Mouse (Mus musculus): ENCODE data around the gene Herc2.

The Herc2 gene

DNA sequence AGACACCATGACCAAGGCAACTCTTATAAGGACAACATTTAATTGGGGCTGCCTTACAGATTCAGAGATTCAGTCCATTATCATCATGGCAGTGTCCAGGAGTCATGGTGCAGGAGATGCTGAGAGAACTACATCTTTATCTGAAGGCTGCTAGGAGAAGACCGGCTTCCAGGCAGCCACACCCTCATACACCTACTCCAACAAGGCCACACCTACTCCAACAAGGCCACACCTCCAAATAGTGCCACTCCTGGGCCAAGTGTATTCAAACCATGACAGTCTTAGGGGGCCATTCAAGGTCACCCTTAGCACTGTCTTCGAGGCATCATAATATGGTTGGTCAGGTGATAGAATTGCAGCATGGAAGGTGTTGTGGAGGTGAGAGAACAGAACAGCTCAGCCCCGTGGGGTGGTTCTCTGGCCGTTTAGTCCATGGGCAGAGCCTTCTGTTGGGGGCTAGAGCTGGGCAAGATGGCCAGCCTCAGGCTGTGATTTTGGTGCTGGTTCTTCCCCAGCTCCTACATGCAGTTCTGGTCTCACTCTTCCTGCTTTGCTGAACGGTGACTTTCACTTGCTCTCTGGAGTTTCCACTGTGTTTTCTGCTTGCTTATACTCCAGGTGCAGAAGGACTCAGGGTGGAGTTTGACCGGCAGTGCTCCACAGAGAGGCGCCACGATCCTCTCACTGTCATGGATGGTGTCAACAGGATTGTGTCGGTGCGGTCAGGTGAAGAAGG is 151.7 kb downstream of the Herc2 start:
- no peak for DNase-seq (ENCODE audit: low read depth)

DNA sequence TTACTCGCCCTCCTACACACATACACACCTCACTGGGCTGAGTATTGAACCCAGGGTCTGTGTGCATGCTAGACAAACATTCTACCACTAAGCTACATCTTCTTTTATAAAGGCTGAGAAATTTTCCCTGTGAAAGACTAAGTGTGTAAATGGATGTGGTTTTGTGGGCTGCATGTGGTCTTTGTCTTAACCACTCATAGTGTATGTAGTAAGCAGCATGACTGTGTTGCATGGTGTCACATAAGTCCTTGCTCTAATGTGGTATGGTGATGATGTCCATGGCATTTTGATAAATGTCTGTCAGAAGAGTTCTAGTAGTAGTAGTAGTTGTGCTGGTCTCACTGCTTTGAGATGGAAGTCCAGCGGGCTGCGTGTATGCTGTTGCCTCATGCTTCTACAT is 152.8 kb downstream of the Herc2 start:
- no peak for DNase-seq (ENCODE audit: low read depth)

DNA sequence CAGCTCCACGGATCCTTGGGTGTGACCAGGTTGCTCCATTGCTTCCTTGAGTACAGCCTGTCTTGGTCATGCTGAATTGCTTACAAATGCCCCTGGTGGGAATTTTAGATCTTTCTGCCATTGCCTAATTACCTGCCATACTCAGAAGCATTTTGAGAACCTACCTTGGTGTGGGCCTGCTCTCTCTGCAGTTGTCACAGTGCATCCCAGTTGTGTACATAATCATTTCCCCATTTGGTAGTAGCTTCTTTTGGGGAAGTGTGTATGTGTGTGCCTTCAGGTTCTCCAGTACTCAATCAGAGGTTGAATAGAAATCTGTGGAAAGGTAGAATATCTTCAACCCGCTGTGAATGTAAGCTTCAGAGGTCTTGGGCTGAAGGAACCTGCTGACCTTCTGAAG is 153.3 kb downstream of the Herc2 start:
- DNase-seq (ENCODE audit: low read depth), result no peak

DNA sequence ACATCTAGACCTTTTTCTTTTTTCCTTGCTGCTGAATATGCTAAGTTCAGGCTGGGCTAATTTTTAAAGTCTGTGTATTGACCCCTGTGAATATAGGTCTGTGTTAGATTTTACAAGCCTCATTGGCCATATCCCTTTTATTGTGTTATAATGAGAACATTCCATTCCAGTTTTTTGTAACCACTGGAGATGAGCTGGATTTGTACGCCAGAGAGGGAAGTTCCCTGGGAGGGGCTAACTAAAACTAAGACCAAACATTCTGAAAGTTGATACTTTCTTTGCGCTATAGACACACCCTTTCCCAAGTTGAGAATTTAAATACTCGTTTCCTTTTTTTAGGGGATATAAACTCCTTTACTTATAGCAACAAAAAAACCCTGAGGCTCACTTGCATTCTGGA is 154.9 kb downstream of the Herc2 start:
- no peak for DNase-seq (ENCODE audit: low read depth)

DNA sequence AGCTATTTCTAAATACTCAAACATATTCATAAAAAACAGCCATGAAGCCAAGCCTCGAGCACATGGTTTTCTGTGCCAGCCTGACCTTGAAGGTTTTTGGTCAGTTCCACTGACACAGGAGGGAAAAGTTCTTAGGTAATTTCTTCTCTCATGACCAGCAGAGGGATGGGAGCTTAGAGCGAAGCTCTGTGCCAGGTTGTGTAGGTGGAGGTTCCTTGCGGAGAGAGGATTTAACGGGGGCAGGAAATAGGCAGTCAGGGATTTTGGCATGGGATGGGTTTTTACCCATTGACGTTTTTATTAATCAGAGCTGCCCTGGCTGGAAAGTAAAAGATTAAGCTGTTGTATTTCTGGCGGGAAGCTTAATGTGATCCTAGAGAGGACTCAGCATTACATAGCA is 170.8 kb downstream of the Herc2 start:
- DNase-seq (ENCODE audit: low read depth), result no peak

DNA sequence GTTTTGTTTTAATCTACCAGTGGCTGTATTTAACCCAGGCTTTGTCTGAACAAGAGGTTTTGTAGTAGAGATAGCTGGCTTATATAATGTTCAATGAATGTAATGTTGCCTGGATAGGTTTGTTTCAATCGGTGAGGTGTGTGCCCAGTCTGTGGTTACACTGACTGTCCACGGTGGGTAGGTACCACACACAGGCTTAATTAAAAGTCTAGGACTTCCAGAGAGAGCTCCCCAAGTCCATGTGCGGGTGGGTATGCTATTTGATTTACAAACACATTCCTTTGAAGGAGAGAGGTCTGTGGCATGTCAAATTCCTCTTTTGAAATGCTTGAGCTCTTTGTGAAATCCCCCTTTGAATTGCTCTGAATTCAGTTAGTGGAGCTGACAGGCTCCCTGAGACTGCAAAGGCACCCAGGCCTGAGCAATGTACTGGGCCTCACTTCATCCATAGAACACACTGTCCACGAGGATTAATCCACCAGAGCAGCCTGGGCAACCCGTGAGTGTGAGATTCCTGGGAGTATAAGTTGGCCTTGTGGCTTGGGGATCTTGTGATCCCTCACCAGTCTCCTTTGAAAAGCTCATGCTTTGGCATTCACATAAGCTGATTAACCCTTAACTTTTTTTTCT is 185.9 kb downstream of the Herc2 start:
- no peak for DNase-seq (ENCODE audit: low read depth)

DNA sequence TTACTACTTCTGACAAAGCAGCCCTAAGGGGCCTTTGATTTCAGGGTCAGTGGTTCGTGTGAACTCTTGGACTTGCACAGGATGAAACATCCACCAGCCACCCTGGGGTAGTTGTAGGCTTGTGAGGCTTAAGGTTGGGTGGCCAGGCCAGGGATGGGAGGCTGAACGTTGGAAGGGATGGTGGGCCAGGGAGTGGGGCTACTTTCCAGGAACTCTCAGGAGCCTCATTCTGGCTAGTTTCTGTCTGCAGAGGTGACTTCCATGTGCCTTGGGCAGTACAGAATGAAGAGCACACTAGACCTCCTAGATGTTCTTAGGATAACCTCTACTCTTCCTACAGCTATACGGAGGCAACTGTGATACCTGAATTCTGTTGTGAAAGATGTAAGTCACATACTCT is 186.6 kb downstream of the Herc2 start:
- no peak for DNase-seq (ENCODE audit: low read depth)

DNA sequence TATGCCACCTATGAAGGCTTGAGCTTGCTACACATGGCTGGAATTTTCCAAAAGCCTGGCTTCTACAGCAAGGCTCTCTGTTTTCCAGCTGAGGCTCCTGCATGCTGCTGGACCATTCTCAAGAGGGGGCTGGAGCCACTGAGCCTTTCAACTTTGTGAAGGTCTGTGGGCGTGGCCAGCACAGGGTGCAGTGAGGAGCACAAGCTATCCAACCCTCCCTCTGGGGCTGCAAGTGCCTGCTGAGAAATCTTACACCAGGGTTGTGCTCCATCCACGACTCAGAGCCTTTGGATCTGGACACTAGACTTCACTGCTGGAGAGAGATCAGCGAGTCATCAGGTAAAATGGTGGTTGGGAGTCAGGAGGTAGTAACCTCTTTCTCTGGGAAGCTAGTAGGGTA is 189.5 kb downstream of the Herc2 start, which contains the start of gene Oca2:
TSS of gene Oca2 (plus strand) at position 218 of the 400 bp plus-strand sequence.
- DNase-seq (ENCODE audit: low read depth), result no peak

DNA sequence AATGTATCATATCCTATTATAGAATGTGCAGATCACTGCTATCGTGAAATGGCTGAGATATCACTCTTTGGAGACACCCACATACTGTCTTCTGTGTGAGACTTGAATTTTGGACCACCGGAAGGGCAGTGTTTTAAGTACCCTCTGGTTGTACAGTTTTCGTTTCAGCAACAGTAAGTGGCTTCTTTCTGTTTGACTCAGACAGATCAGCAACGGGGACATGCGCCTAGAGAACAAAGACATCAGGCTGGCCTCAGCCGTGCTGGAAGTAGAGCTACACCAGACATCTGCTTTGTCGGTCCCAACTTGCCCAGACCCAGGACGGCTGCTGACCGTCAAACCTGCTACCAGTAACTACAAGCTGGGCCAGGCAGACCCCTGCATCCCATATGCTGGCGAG is 204.6 kb downstream of the Herc2 start:
- no peak for DNase-seq (ENCODE audit: low read depth)

DNA sequence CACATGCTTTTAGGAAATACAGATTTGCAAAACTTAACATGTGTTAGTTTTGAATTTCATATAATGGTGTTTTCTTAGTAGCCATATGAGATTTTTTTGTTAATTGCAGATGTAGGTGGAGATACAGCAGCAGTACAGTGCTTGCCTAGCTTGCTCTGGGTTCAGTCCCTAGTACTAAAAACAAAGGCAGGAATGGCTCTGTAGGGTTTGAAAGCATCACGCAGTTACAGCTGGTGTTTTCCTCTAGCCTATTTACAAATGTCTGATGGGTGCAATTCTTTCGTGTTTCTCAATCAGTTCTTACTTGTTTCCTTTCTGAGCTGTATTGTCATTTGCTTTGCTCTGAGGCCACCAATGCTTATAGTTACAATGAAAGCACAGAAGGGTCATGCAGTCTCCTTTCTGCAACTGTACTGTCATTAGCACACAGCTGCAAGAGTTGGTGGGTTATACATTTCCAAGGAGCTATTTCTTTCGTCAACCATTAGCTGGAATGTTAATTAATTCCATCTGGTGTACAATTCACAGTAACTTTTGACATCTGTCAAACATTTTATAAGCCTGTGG is 208.0 kb downstream of the Herc2 start:
- no peak for DNase-seq (ENCODE audit: low read depth)

DNA sequence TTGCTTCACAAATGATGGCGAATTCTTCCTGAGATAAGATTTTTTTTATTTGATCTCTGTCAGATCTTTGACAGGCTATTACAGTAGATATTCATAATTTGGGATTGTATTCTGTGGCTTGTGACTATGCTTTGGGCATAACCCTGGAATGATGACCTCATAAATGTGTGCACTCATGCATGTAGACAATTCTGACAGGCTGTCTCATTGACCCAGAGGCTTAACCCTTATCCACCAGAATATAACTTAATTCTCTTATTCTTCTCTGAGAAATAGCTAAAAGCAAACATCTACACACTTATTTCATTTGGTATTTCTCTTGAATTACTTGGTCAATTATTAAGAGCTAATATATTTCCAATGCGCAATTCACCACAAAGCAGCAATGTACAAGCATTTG is 227.5 kb downstream of the Herc2 start:
- DNase-seq (ENCODE audit: low read depth), result no peak
